Mouse (Mus musculus) lung, embryonic 15.5 days (tissue): ENCODE measurements around the gene Dkkl1. TPM values are rescaled to one million over a fixed set of nuclear protein-coding genes. Genes with fewer than 3 reads are reported as not detected.

ENCODE experiments used
- ATAC-seq: fragments of 200-750 bp; cut with Nextera tagmentation; 2 replicates; pipeline ENCODE4 v1.8.0; 2017; ENCODE audit warnings: moderate number of reproducible peaks, borderline replicate concordance; ENCODE audit not compliant: low FRiP score, low TSS enrichment; ENCODE audit errors: extremely low read depth
- H3K27ac ChIP-seq: fragments of 300-500 bp; sonication (generic); 2 replicates; pipeline ENCODE4 v1.5.1; 2015; ENCODE audit warnings: moderate library complexity, mild to moderate bottlenecking, inconsistent platforms
- H3K27me3 ChIP-seq: fragments of 300-500 bp; sonication (generic); 2 replicates; pipeline ENCODE4 v1.6.1; 2015; ENCODE audit warnings: inconsistent platforms
- H3K36me3 ChIP-seq: fragments of 300-500 bp; sonication (generic); 2 replicates; pipeline ENCODE4 v1.6.1; 2015; ENCODE audit warnings: inconsistent platforms
- H3K4me1 ChIP-seq: fragments of 300-500 bp; sonication (generic); 2 replicates; pipeline ENCODE4 v1.6.1; 2015; ENCODE audit warnings: inconsistent platforms
- H3K4me2 ChIP-seq: fragments of 300-500 bp; sonication (generic); 2 replicates; pipeline ENCODE4 v1.6.1; 2015; ENCODE audit warnings: inconsistent platforms, mild to moderate bottlenecking, moderate library complexity
- H3K4me3 ChIP-seq: fragments of 300-500 bp; sonication (generic); 2 replicates; pipeline ENCODE4 v1.5.1; 2015; ENCODE audit warnings: mild to moderate bottlenecking, inconsistent platforms
- H3K9ac ChIP-seq: fragments of 300-500 bp; sonication (generic); 2 replicates; pipeline ENCODE4 v1.6.1; 2015; ENCODE audit warnings: inconsistent platforms
- H3K9me3 ChIP-seq: fragments of 300-500 bp; sonication (generic); 2 replicates; pipeline ENCODE4 v1.6.1; 2016; ENCODE audit warnings: inconsistent platforms
- WGBS: fragments of 180-500 bp; shearing (Covaris S2); methylation state at CpG from one replicate; pipeline ENCODE4 v1.1.7; 2015; 5-methylcytosine and 5-hydroxymethylcytosine counted together
- microRNA-seq: library from miRNA; unstranded; fragments of <30 nt; microRNA quantifications from one replicate; pipeline ENCODE4, GENCODE M21; 2016
- polyA plus RNA-seq: library from polyadenylated mRNA; unstranded; fragments of >200 nt; fragmentation: Nextera tagmentation; extraction: Ambion mirVana; gene quantifications from 2 replicates; pipeline ENCODE4 v1.2.1, GENCODE M21; 2015

The Dkkl1 gene
- polyA plus RNA-seq, 1 experiment from 2014 or later = 1.1 TPM

DNA sequence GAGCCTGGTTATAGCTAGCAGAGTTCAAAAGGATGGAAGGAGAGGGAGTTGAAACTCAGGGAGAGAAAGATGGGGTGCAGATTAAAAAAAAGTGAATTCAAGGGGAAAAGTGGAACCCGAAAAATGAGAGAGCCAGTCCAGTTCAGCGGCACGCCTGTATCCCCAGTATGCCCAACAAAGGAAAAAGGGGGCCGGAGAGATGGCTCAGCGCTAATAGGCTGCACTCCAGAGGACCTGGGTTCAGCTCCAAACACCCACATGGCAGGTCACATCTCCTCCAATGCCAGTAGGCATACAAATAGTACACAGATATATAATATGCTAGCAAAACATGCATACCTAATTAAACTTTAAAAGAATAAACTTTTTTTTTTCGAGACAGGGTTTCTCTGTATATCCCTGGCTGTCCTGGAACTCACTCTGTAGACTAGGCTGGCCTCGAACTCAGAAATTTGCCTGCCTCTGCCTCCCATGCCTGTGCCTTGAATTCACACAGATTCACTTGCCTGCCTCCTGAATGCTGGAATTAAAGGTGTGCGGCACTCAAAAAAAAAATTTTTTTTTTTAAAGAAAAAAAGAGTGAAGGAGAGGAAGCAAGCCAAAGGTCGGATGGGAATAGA is 48.8 kb downstream of the Dkkl1 start:
- no peaks in the 10 kb centered on the region for H3K9me3 ChIP-seq
- H3K4me1 ChIP-seq = peaks cover 10% of the 10 kb centered on the region
- peaks cover 58% of the 10 kb centered on the region for H3K27me3 ChIP-seq
- no peak overlapping the region for H3K4me2 ChIP-seq
- peaks cover 24% of the 10 kb centered on the region; the same call in 1 of the 2 replicates for H3K36me3 ChIP-seq
- H3K9ac ChIP-seq = no peak overlapping the region
- no peak for ATAC-seq
- no peak overlapping the region for H3K4me3 ChIP-seq
- 66% methylated on average over 9 of the region's 9 CpGs for WGBS
- H3K27ac ChIP-seq = no peak overlapping the region

GRCm38 (mm10) chr7:45162551-45162950 is 49.4 kb downstream of the Dkkl1 start:
- Histone ChIP-seq H3K4me3 (peak overlapping the region; percentile 38), H3K4me1 (peaks cover 10% of the 10 kb centered on the region), H3K9me3 (no peaks in the 10 kb centered on the region), H3K4me2 (peak overlapping the region; percentile 73), H3K9ac (no peak overlapping the region), H3K27ac (no peak overlapping the region), H3K36me3 (peaks cover 25% of the 10 kb centered on the region; the same call in 1 of the 2 replicates), H3K27me3 (peaks cover 52% of the 10 kb centered on the region)
- 24% methylated on average over 6 of the region's 6 CpGs for WGBS
- peak; percentile 25; the same call in 1 of the 2 replicates for ATAC-seq

DNA sequence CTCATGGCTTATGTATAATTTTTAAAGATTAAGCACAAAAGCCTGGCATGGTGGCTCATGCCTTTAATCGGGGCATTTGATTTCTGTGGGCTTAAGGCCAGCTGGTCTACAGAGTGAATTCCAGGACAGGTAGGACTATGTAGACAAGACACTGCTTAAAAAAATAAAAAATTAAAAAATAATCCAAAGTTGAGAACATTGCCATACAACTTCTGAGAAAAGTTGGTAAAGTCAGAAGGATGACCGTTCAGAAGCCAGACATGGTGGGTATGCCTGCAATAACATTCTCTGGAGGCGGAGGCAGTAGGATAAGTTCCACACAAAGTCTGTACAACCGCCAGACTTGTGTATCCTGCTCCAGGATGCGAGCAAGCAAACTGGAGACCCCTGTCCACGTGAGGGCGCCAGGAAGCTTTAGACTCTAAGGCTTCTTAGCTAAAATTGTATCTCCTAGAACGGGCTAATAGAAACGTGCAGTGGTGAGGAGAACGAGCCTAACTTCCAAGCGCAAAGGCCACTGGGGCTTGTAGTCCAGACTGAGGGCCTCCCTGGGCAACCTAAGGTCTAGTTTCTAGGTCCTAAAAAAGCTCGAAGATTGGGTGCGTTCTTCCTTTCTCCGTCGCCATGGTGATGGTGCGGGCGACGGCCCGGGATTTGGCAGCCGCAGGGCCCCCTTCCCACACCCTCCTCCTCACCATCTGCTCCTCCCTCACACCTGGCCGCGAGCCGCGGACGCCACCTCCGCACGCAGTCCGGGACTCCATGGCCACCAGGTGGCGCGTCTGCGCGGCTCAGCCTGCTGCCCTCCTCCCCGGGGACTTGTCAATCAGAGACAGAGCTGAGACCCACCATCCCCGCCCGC is 50.1 kb downstream of the Dkkl1 start:
- Histone ChIP-seq H3K4me2 (peak overlapping the region; percentile 73), H3K9ac (no peak overlapping the region), H3K4me3 (peak overlapping the region; percentile 38), H3K36me3 (peaks cover 25% of the 10 kb centered on the region; the same call in 1 of the 2 replicates), H3K9me3 (no peaks in the 10 kb centered on the region), H3K27ac (no peak overlapping the region), H3K4me1 (peaks cover 10% of the 10 kb centered on the region), H3K27me3 (peaks cover 45% of the 10 kb centered on the region)
- peak; percentile 89 for ATAC-seq
- 4% methylated on average over 35 of the region's 35 CpGs for WGBS

DNA sequence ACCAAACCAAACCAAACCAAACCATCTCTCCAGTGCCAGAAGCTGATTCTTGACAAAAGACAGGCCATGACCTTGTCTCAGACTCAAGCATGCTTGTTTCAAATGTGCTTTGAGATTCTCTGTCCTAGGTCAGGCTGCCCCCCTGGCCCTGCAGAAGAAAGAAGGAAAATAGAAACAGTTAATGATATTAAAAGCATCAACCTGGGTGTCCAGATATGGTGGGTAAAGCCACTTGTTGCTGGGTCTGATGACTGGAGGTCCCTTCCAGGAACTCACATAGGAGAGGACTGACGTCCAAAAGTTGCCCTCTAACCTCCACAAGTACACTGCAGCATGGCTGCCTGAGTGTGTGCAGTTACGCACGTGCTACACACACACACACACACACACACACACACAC is 51.1 kb downstream of the Dkkl1 start:
- no peak overlapping the region for H3K4me3 ChIP-seq
- 86% methylated on average over 3 of the region's 3 CpGs for WGBS

DNA sequence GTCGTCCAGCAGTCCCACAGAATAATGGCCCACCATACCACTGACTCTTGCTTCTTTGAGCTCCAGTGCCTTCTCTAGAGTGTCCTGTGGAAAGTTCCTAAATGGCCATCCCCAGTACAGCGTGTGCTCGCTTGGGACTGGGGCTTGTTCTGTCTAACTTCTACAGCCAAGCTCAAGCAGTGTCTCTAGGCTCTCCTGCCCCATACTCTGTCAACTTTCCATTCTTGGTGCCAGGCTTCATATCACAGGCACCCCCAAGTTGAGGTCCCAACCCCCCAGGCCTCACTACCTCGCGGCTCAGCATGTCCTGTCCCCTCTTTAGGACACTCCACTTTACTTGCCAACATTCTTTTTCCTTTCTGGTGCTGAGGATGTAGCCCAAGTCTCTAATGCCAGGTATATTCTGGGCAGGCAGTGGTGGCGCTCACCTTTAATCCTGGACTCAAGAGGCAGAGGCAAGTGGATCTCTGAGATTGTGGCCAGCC is 51.6 kb downstream of the Dkkl1 start:
- ATAC-seq = no peak
- Histone ChIP-seq H3K27me3 (peaks cover 30% of the 10 kb centered on the region), H3K9ac (no peak overlapping the region), H3K4me2 (no peak overlapping the region), H3K27ac (no peak overlapping the region), H3K4me1 (peaks cover 13% of the 10 kb centered on the region), H3K36me3 (peaks cover 25% of the 10 kb centered on the region; the same call in 1 of the 2 replicates), H3K4me3 (no peak overlapping the region), H3K9me3 (no peaks in the 10 kb centered on the region)
- 93% methylated on average over 6 of the region's 6 CpGs for WGBS

More for the DNA sequence above, 51.1 kb downstream of the Dkkl1 start:
- ATAC-seq = no peak
- Histone ChIP-seq H3K27me3 (peaks cover 35% of the 10 kb centered on the region), H3K9me3 (no peaks in the 10 kb centered on the region), H3K9ac (no peak overlapping the region), H3K4me1 (peaks cover 10% of the 10 kb centered on the region), H3K4me2 (no peak overlapping the region), H3K36me3 (peaks cover 25% of the 10 kb centered on the region; the same call in 1 of the 2 replicates), H3K27ac (no peak overlapping the region)

- Histone ChIP-seq H3K4me2 (no peak overlapping the region), H3K27me3 (peaks cover 17% of the 10 kb centered on the region)
Measured at GRCm38 (mm10) chr7:45158991-45159390, 53.0 kb downstream of the Dkkl1 start.

More at GRCm38 (mm10) chr7:45158991-45159390, 53.0 kb downstream of the Dkkl1 start:
- Histone ChIP-seq H3K4me1 (peaks cover 18% of the 10 kb centered on the region), H3K9ac (no peak overlapping the region), H3K4me3 (no peak overlapping the region), H3K27ac (no peak overlapping the region), H3K9me3 (no peaks in the 10 kb centered on the region), H3K36me3 (peaks cover 25% of the 10 kb centered on the region; the same call in 1 of the 2 replicates)
- no peak for ATAC-seq
- WGBS = 91% methylated on average over 6 of the region's 6 CpGs

Small RNA genes within 50 kb of the gene (microRNA-seq; reads per million reads assigned to microRNA genes)
- gene Mir7055 = not detected

Other genes with a start within 250 kb of the Dkkl1 start
- gene Cpt1c, start 237.3 kb downstream of the Dkkl1 start, polyA plus RNA-seq = 14.5 and 15.0 TPM in 2 replicates
- 545 and 586 TPM in 2 replicates for gene Prmt1, start 225.6 kb downstream of the Dkkl1 start, polyA plus RNA-seq
- gene Irf3, start 214.5 kb downstream of the Dkkl1 start, polyA plus RNA-seq = 88.1 and 92.6 TPM in 2 replicates
- 66.3 and 66.7 TPM in 2 replicates for gene Bcl2l12, start 213.4 kb downstream of the Dkkl1 start, polyA plus RNA-seq
- gene Scaf1, start 195.8 kb downstream of the Dkkl1 start, polyA plus RNA-seq = 35.5 and 36.5 TPM in 2 replicates
- 49.7 and 50.4 TPM in 2 replicates for gene Rras, start 194.2 kb downstream of the Dkkl1 start, polyA plus RNA-seq
- gene Prr12, start 159.3 kb downstream of the Dkkl1 start, polyA plus RNA-seq = 10.9 and 11.1 TPM in 2 replicates
- 74.9 and 75.1 TPM in 2 replicates for gene Nosip, start 149.7 kb downstream of the Dkkl1 start, polyA plus RNA-seq
- gene Prrg2, start 149.5 kb downstream of the Dkkl1 start, polyA plus RNA-seq = 23.1 and 24.2 TPM in 2 replicates
- 353 and 358 TPM in 2 replicates for gene Rcn3, start 119.9 kb downstream of the Dkkl1 start, polyA plus RNA-seq
- gene Fcgrt, start 108.3 kb downstream of the Dkkl1 start, polyA plus RNA-seq = 73.6 and 83.1 TPM in 2 replicates
- 1,432 and 1,559 TPM in 2 replicates for gene Rps11, start 87.7 kb downstream of the Dkkl1 start, polyA plus RNA-seq
- 1,187 and 1,308 TPM in 2 replicates for gene Rpl13a, start 83.4 kb downstream of the Dkkl1 start, polyA plus RNA-seq
- gene Gm45713, start 75.9 kb downstream of the Dkkl1 start, polyA plus RNA-seq = 0.19 and 0.20 TPM in 2 replicates
- gene Flt3l, start 75.7 kb downstream of the Dkkl1 start, polyA plus RNA-seq = 1.5 and 8.3 TPM in 2 replicates
- 100 and 103 TPM in 2 replicates for gene Pih1d1, start 57.8 kb downstream of the Dkkl1 start, polyA plus RNA-seq
- gene Aldh16a1, start 57.6 kb downstream of the Dkkl1 start, polyA plus RNA-seq = 54.8 and 56.8 TPM in 2 replicates
- gene Slc17a7, start 48.2 kb downstream of the Dkkl1 start, polyA plus RNA-seq = 0.33 and 0.55 TPM in 2 replicates
- gene Gfy, start 32.6 kb downstream of the Dkkl1 start, polyA plus RNA-seq = not detected in 2 replicates
- not detected in 2 replicates for gene Pth2, start 31.2 kb downstream of the Dkkl1 start, polyA plus RNA-seq
- gene Ccdc155, start 7.3 kb downstream of the Dkkl1 start, polyA plus RNA-seq = 0.75 and 1.1 TPM in 2 replicates
- 180 and 183 TPM in 2 replicates for gene Tead2, start 3.6 kb upstream of the Dkkl1 start, polyA plus RNA-seq
- gene Cd37, start 27.0 kb upstream of the Dkkl1 start, polyA plus RNA-seq = 3.1 and 3.8 TPM in 2 replicates
- 0.16 TPM in 1 of 2 replicates, not detected in the other for gene Slc6a16, start 28.9 kb upstream of the Dkkl1 start, polyA plus RNA-seq
- 0.09 TPM in 1 of 2 replicates, not detected in the other for gene Slc6a21, start 65.4 kb upstream of the Dkkl1 start, polyA plus RNA-seq
- 19.1 and 20.0 TPM in 2 replicates for gene Trpm4, start 121.6 kb upstream of the Dkkl1 start, polyA plus RNA-seq
- 1.7 and 2.3 TPM in 2 replicates for gene Hrc, start 123.1 kb upstream of the Dkkl1 start, polyA plus RNA-seq
- gene Ppfia3, start 154.9 kb upstream of the Dkkl1 start, polyA plus RNA-seq = 3.1 TPM in 2 replicates
- gene Lin7b, start 158.4 kb upstream of the Dkkl1 start, polyA plus RNA-seq = 0.60 and 0.92 TPM in 2 replicates
- 224 and 229 TPM in 2 replicates for gene Snrnp70, start 183.6 kb upstream of the Dkkl1 start, polyA plus RNA-seq
- not detected in 2 replicates for gene Kcna7, start 193.5 kb upstream of the Dkkl1 start, polyA plus RNA-seq
- 3.5 TPM in 2 replicates for gene Ntf5, start 201.5 kb upstream of the Dkkl1 start, polyA plus RNA-seq
- 0.25 and 0.70 TPM in 2 replicates for gene Lhb, start 208.7 kb upstream of the Dkkl1 start, polyA plus RNA-seq
- 42.7 and 46.7 TPM in 2 replicates for gene Gys1, start 222.7 kb upstream of the Dkkl1 start, polyA plus RNA-seq
- gene Ruvbl2, start 225.9 kb upstream of the Dkkl1 start, polyA plus RNA-seq = 161 and 173 TPM in 2 replicates
- 5,197 and 5,279 TPM in 2 replicates for gene Ftl1, start 247.7 kb upstream of the Dkkl1 start, polyA plus RNA-seq